Mouse (Mus musculus) MEL (cell line): ENCODE data around the gene Tsc22d2.

Experiments used
- CTCF ChIP-seq, 3 experiments: IDR thresholded peaks in 2 of 3; conservative IDR thresholded peaks in 1 of 3; 2 replicates each; pipeline ENCODE4 v1.5.1; 2011 to 2012; ENCODE audit warnings: low read length in 3 of 3, low read depth in 2 of 3, mild to moderate bottlenecking in 2 of 3, improper control_type of control experiment in 1 of 3, inconsistent platforms in 1 of 3, mixed read lengths in 1 of 3, moderate library complexity in 1 of 3; ENCODE audit not compliant: control insufficient read depth in 1 of 3, insufficient read depth in 1 of 3, poor library complexity in 1 of 3, severe bottlenecking in 1 of 3
- E2F4 ChIP-seq: IDR thresholded peaks from 2 replicates; pipeline ENCODE4 v1.6.1; 2011; ENCODE audit warnings: low read depth, low read length, improper control_type of control experiment, borderline replicate concordance
- POLR2AphosphoS5 ChIP-seq: IDR thresholded peaks from 2 replicates; pipeline ENCODE4 v1.6.1; 2012; ENCODE audit warnings: low read depth, borderline replicate concordance, mild to moderate bottlenecking, inconsistent platforms, low read length, moderate library complexity, mixed read lengths

DNA sequence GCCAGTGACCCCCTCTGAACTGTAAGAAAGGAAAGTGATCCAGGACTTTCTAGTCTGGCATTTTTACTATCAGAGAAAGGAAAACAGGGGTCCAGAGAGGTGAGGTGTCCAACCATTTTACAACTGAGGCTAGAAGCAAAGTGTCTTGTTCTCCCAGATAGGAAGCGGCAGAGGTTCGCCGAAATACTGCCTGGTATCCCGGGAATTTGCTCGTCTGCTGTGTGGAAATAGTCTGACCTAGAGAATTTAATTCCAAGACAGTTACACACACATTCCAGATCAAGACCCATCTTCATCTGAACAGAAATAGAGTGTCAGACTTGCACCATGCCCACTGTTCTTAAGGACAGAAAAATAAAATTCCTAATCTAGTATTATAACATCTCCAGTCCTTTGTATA lies 16.0 kb upstream of the Tsc22d2 start:
- TF ChIP-seq CTCF (IDR thresholded peaks at IDR 0.05 in 2 of 3, conservative IDR thresholded peaks at IDR 0.05 in 1 of 3; ENCODE audit: control insufficient read depth in 1 of 3, insufficient read depth in 1 of 3, low read depth in 2 of 3, low read length in 3 of 3, poor library complexity in 1 of 3, severe bottlenecking in 1 of 3) (no peak), E2F4 (no peak), POLR2AphosphoS5 (no peak)
